Mouse (Mus musculus) monocyte, adult 5-6 weeks (primary cell): ENCODE results near the gene Dhx8. TPM values are rescaled to one million over a fixed set of nuclear protein-coding genes. Genes with fewer than 3 reads are reported as not detected.

Experiments
- ATAC-seq: fragments of 153-309, 156-312 bp; replicated peaks from 2 replicates; pipeline ENCODE4 v1.8.0; 2017; ENCODE audit warnings: mild to moderate bottlenecking; ENCODE audit not compliant: low TSS enrichment, insufficient number of reproducible peaks, severe bottlenecking, poor library complexity, low FRiP score
- total RNA-seq: library from RNA; stranded (forward); fragments of 200-1000, 200-491, 200-594 nt; gene quantifications from 3 replicates; pipeline ENCODE4 v1.2.3, GENCODE M21; 2017

Dhx8 gene
- total RNA-seq, 1 experiment from 2014 or later: 45.9 TPM

- peak; percentile 75 for ATAC-seq
Observed at GRCm38 (mm10) chr11:101785143-101785851, 52.6 kb downstream of the Dhx8 start, which contains the start of gene Etv4. TSS of gene Etv4 (minus strand) at chr11:101785371.

- no peak for ATAC-seq
Observed at GRCm38 (mm10) chr11:101785852-101786205, 53.1 kb downstream of the Dhx8 start.

- no peak for ATAC-seq
Observed at GRCm38 (mm10) chr11:101786651-101787050, 53.9 kb downstream of the Dhx8 start.

- ATAC-seq: no peak
Observed at GRCm38 (mm10) chr11:101787432-101787831, 54.7 kb downstream of the Dhx8 start.

- ATAC-seq: no peak
Observed at GRCm38 (mm10) chr11:101790811-101791526, 58.2 kb downstream of the Dhx8 start.

GRCm38 (mm10) chr11:101797355-101797754, 64.6 kb downstream of the Dhx8 start:
- no peak for ATAC-seq

- ATAC-seq: no peak
Observed at GRCm38 (mm10) chr11:101798083-101798482, 65.4 kb downstream of the Dhx8 start.

- no peak for ATAC-seq
Observed at GRCm38 (mm10) chr11:101801386-101801785, 68.7 kb downstream of the Dhx8 start.

- ATAC-seq: no peak
Observed at GRCm38 (mm10) chr11:101805113-101805704, 72.5 kb downstream of the Dhx8 start.

- no peak for ATAC-seq
Observed at GRCm38 (mm10) chr11:101806741-101807140, 74.0 kb downstream of the Dhx8 start.

- no peak for ATAC-seq
Observed at GRCm38 (mm10) chr11:101807266-101807665, 74.5 kb downstream of the Dhx8 start.

- no peak for ATAC-seq
Observed at GRCm38 (mm10) chr11:101809060-101809828, 76.5 kb downstream of the Dhx8 start.

GRCm38 (mm10) chr11:101813259-101813658, 80.5 kb downstream of the Dhx8 start:
- ATAC-seq: peak; percentile 79

GRCm38 (mm10) chr11:101814375-101815102, 81.8 kb downstream of the Dhx8 start:
- ATAC-seq: no peak

GRCm38 (mm10) chr11:101815103-101816085, 82.7 kb downstream of the Dhx8 start:
- ATAC-seq: no peak
